Mouse (Mus musculus): ENCODE measurements at regions not wholly inside any gene's neighbourhood (a gene's known extent, or its start where the extent isn't known, plus 50 kb on each side); places are given as distances from the start of the nearest gene placed in this dataset.

DNA sequence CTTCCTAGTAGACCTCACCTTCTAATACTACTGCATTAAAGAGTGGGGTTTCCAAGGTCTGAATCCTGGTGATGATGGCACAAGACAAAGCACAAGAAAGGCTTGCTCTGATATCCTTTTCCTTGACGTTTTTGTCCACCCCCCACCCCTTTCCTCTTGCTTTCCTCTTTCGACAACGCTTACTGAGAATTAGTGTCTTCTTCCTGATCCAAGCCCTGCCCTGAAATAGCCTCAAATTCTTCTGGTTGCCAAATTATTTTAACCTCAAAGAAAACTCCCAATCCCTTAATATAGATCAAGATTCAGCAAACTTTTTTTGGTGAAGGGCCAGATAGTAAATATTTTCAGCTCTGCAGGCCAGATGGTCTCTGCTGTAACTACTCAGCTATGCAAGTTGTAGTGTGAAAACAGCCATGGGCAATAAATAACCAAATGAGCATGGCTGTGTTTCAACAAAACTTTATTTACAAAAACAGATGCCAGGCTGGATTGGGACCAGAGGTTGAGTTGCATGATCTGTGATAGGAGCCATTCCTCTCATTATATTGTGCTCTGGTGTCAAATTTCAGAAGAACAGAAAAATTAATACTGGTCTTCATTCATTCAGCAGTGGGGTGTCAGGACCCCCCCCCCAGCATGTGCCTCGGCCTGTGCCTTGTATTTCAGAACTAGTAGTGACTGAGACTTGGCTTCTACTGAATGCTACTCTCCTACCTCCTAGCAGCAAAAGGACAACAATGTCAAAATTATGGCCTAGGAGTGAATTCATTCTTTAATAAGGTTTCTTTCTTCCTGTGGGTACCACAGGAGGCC lies 218.5 kb upstream of the Nrip1 start:
- TF ChIP-seq GATA4 (IDR thresholded peaks at IDR 0.05; ENCODE audit: insufficient replicate concordance, low read length) = no peak

DNA sequence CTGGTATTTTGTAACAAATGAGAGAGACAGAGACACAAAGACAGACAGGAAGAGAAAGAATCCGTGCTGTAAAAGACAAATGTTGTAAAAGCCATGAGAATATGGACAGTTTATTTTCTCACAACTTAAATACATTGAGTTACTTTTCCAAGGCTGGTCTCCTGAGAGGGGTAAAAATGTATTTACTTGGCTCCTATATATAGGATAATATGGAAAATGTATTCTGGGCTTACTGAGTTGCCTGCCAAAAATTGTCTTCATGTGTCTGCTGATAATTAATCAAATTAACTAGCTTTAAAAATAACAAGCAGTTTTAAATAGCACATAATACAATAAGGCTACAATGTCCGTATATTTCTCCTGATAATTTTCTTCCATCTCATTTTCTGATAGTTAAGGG lies 216.2 kb upstream of the Nrip1 start:
- no peak for TF ChIP-seq GATA4 (IDR thresholded peaks at IDR 0.05; ENCODE audit: insufficient replicate concordance, low read length)

DNA sequence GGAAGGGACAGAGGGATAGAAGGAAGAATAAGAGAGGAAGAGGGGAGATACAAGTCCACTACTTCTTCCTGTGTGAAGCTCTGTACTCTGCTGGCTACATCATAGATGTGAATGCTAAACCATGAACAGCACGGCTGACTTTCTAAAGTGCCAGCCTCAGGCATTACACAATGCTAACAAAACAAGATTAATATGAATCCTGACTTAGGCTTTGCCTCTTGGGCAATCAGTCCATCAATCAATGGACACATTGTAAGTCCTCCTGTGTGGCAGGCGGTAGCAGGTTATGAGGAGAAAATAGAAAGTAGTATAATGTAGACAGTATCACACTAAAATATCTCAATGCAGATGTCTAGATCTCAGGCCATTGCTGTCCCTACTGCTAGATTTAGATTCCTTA lies 203.6 kb upstream of the Nrip1 start:
- no peak for TF ChIP-seq GATA4 (IDR thresholded peaks at IDR 0.05; ENCODE audit: insufficient replicate concordance, low read length)

DNA sequence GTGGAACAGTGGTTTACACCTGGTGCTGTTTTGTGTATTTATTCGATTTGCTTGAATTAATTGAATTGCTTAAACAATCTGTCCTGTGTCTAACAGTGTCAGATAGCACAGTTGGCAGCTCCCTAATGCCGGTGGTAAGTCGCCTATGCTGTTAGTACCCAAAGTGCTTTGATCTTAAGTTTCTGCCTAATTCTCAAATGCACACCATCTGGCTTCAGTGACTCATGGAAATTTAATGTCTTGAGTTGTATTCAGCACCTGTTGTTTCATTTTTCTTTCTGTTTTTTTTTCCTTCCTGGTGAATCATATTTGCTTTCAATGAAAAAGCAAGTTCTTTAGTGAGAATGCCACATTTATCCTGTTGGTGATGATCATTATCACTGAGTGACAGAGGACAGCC lies 201.7 kb upstream of the Nrip1 start:
- TF ChIP-seq GATA4 (IDR thresholded peaks at IDR 0.05; ENCODE audit: insufficient replicate concordance, low read length) = no peak

DNA sequence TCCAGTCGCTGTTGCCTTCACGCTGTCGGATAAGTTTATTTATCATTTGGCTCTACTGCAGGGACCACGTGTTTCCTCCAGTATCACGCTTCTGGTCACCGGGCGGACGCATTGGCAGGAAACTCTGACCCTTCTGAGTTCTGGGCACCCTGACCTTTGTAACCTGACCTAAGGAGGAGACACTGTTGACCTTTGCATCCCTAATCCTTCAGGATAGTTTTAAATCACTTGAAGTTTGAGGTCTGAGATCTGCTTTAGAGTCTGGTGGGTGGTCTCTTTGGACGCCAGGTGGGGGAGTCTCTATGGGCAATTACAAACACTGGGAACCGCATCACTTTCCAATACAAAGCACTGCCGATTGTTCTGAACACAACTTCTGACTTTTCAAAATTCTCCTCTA lies 192.6 kb upstream of the Nrip1 start:
- TF ChIP-seq GATA4 (IDR thresholded peaks at IDR 0.05; ENCODE audit: insufficient replicate concordance, low read length) = 0 out of 2 replicates have a peak, but pooled peaks have one; percentile 55

DNA sequence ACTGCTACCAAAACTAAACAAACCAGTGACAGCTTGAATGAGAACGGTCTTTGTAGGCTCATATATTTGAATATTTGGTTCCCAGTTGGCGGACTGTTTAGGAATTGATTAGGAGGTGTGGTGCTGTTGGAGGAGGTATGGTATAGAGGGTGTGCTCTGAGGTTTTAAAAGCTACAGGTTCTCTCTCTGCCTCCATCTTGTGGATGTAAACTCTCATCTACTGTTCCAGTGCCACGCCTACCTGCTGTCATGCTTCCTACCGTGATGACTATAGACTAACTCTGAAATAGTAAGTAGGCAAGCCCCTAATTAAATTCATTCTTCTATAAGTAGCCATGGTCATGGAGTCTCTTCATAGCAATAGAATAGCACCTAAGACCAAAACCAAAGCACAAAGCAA lies 181.2 kb upstream of the Nrip1 start:
- no peak for TF ChIP-seq GATA4 (IDR thresholded peaks at IDR 0.05; ENCODE audit: insufficient replicate concordance, low read length)

DNA sequence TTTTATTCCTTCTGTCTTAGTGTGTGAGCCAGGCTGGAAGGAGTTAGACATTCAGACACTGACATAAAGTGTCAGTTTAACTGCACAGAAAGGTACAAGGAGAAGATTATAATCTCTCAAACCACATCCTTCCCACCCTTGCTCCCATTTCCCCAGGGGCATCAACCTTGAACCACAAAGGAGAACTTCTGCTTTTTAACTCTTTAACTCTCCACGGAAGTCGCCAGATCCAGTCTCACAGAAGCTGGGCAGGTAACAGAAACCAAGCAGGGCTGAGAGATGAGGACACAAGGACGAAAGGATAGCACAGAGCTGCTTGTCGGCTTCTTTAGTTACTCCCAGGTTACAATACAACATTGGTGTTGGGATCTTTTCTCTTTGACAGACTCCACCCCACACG lies 176.0 kb upstream of the Nrip1 start:
- TF ChIP-seq GATA4 (IDR thresholded peaks at IDR 0.05; ENCODE audit: insufficient replicate concordance, low read length) = no peak

DNA sequence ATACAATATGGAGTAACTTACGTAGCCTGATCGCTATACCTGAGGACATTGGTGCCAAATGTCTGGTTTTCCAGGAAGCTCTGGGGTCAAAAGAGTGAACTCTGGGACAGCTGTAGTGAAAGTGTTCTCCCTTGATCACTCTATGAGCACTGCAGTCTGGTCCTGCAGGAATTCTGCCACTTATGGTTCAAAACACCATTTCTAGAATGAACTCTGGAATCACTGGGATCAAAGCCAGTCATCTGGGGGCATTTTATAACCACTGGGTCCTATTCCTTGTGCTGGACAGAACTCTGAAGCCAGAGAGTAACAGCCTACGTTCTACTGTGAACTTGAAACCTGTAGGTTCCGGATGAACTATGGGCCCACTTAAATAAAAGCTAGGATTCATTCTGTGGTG lies 173.5 kb upstream of the Nrip1 start:
- no peak for TF ChIP-seq GATA4 (IDR thresholded peaks at IDR 0.05; ENCODE audit: insufficient replicate concordance, low read length)

DNA sequence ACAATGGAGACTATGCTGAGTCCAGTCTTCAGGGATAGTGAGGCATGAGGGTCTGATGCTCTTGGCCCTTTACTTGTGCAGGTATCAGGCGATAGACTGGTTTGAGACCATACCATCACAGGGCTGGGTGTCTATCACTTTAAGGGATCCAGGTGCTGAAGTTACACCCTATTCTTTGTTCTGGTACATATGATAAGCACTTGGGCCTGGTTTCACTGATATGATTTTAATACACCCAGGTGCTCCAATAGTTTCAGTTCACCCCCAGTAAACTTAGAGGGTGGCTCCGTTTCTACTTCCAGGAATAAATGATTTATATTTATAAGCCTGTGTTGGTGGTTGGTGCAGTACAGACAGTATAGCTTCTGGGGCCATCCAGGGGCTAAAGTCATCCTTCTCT lies 173.0 kb upstream of the Nrip1 start:
- no peak for TF ChIP-seq GATA4 (IDR thresholded peaks at IDR 0.05; ENCODE audit: insufficient replicate concordance, low read length)

DNA sequence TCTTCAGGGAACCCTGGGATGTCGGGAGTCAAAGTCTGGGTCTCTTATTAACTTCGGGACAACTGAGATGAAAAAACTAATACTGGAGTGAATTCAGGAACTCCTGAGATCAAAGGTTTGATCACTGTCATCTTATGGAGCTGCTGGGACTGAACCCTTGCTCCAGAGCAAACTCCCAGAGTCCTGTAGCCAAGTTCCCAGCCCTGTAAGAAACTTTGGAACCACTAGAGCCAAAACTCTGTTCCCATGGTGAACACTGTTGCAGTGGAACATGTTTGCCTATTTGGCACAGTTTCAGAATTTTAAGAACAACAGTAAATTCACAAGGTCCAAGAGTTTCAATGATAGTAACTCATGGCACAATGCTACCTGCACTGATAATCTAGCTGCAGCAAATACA lies 172.3 kb upstream of the Nrip1 start:
- no peak for TF ChIP-seq GATA4 (IDR thresholded peaks at IDR 0.05; ENCODE audit: insufficient replicate concordance, low read length)

DNA sequence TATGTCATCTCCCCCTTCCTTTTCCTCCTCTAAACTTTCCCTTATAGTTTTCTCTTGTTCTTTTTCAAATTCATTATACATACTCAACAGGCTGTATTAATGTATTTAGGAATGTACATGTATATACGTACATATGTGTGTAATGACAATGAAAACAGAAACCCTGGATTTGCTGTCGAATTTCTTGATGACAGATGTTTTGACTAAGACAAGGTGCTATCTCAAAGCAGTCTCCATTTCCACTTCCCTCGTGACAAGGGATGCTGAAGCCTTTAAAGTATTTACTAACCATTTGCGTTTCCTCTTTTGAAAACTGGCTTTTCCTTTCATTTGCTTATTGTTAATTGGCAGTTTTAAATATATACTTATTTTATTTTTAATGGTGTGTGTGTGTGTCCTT lies 171.3 kb upstream of the Nrip1 start:
- no peak for TF ChIP-seq GATA4 (IDR thresholded peaks at IDR 0.05; ENCODE audit: insufficient replicate concordance, low read length)

DNA sequence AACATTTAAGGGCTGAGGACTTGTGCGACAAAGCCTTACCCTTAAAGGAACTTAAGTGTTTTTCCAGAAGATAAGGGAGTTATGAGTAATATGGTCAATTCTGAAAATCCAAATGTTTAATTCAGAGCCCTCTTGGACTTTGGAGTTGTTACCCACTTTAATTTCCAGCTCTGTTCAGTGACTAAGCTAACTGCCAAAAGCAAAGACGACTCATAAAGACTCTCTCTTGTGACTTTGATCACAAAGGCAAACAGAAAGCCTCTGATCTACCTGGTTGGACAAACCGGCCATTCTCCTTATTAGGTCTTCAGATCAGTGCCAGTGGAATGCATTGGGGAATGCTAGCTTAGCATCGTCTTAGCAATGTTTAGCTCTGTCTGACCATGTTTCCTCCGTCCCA lies 167.3 kb upstream of the Nrip1 start:
- TF ChIP-seq GATA4 (IDR thresholded peaks at IDR 0.05; ENCODE audit: insufficient replicate concordance, low read length) = no peak

DNA sequence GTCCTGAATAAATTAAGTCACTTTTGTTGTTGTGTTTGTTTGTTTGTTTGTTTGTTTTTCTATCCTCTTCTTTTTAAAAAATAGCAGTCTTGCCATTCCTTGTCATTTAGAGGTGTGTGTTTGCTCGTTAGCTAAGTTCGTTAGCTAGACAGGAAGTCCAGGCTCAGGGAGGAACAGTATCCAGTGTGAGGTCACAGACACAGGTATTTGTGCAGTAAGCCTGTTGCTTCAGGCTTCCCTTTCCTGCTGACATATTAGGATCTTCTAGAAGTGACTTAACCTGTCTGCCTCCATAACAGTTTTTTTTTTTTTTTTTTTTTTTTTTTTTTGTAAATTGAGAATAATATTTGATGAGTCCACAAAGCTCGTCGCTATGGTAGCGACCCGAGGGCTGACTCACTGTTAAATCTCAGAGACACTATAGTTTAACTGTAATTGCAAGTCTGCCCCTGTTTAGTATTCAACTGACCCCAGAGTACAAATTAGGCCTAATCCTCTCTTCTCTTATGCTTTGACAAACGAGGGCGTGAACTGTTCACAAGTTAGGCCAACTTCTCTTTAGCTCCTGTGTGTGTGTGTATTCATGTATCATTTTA lies 166.8 kb upstream of the Nrip1 start:
- TF ChIP-seq GATA4 (IDR thresholded peaks at IDR 0.05; ENCODE audit: insufficient replicate concordance, low read length) = no peak

DNA sequence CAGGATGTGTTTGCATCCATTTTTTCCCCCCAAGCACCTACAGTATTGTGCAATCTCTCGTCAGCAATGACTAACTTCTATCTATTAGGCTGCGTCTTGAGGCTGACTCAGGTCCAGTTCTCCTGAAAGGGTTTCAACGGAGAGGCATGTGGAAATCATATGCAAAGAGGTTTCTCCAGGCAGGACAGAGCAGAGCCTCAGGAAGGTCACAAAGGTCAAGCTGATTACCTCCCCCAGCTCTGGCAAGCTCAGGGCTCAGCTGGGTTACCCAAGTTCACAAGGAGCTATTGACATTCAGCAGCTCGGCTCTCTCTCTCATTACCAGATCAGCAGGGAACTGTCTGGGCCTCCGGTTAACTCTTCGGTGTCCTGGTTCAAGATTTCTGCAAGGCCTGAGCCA lies 166.0 kb upstream of the Nrip1 start:
- TF ChIP-seq GATA4 (IDR thresholded peaks at IDR 0.05; ENCODE audit: insufficient replicate concordance, low read length) = peak; percentile 47; the same call in 1 of the 2 replicates

DNA sequence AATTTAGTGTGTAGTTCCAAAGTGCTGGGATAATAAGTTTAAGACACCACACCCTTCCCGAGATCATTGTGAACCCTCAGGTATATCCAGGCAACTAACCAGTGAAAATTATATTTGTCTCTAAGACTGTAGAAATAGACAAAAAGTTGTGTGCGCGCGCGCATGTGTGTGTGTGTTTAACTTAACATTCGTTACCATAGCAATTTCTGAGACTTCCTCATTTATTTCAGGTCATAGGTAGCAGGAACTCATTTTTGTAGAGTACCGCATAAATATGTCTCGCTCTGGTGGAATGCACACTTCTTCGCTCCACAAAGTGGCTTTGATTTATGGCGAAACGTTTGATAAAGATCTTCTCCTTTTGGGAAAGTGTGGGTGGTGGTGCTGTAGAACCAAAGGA lies 164.2 kb upstream of the Nrip1 start:
- no peak for TF ChIP-seq GATA4 (IDR thresholded peaks at IDR 0.05; ENCODE audit: insufficient replicate concordance, low read length)

DNA sequence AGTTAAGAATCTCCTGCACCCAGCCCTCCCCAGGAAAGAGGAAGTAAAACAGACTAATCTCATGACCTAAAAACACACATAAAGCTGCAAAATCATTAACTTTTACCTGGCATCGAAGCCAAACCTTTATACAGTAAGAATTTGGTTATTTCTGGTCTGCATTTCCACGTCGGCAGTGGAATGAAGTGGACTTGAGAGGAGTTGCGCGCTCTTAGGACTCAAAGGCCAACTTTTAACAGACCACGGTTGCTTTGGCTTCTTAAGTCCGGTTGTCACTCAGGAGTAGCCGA lies 159.2 kb upstream of the Nrip1 start:
- TF ChIP-seq GATA4 (IDR thresholded peaks at IDR 0.05; ENCODE audit: insufficient replicate concordance, low read length) = no peak

All from liver, adult (tissue).